19 mouse cellular contexts compared by ENCODE assay signal in genomic region chr6:122636666-122637065, GRCm38 (mm10). TPM values are rescaled to one million over a fixed set of nuclear protein-coding genes. Genes with fewer than 3 reads are reported as not detected.
DNase-seq lines count a peak whose midpoint lies in the region; TF ChIP-seq lines count a peak whose summit lies in the region.
"Had no signal": no experiment of that assay in that cellular context is flagged by ENCODE, and none has a peak within 500 bp of the region (broad histone marks: within the 10 kb centered on the region; RNA-seq: fewer than 3 reads in every experiment).

No protein-coding gene starts in this region.

- dilution Hi-C loops in CH12.LX (cut with MboI; ENCODE audit: extremely low pct_ligation_motif_present, extremely low pct_unique_long_range_greater_than_20kb, low sequenced_read_pairs): no loop called here

- H3K27me3 ChIP-seq in CH12.LX (replicated peaks): no peaks in the 10 kb centered on the region
- H3K27me3 ChIP-seq: forebrain, embryonic 13.5 days; heart, embryonic 15.5 days; neural tube, embryonic 13.5 days had no signal

- DNase-seq in kidney, adult 11 months: peak; percentile 44
- DNase-seq in kidney, postnatal 4 days: no peak
- DNase-seq in CH12.LX (ENCODE audit: extremely low read depth) (peak; percentile 33), adipocyte (ENCODE audit: low spot score) (peak; percentile 46)
- peak; percentile 47 to 76 for DNase-seq in kidney, postnatal 36 days
- no peak for DNase-seq in neural tube, embryonic 10.5 days (ENCODE audit: extremely low spot score, low spot score)
- DNase-seq in ovary, postnatal 10 days (ENCODE audit: low spot score): no peak
- DNase-seq: cerebellum, adult 11 months; cerebellum, postnatal 25 days; thymus, postnatal 36 days had no signal

- no peaks in the 10 kb centered on the region for H3K9me3 ChIP-seq in CH12.LX (replicated peaks; ENCODE audit: low read length)
- H3K9me3 ChIP-seq: forebrain, embryonic 13.5 days; heart, embryonic 15.5 days; hindbrain, embryonic 10.5 days; neural tube, embryonic 13.5 days had no signal

- H3K4me3 ChIP-seq in CH12.LX (replicated peaks in 1 of 3; ENCODE audit: low read depth in 2 of 3, low read length in 2 of 3, poor library complexity in 1 of 3): no peak overlapping the region
- H3K4me3 ChIP-seq: forebrain, embryonic 13.5 days; heart, embryonic 15.5 days; hindbrain, embryonic 10.5 days; neural tube, embryonic 13.5 days had no signal

- peak overlapping the region; percentile 25; the same call in 1 of the 2 replicates for H3K27ac ChIP-seq in CH12.LX (ENCODE audit: insufficient read depth, low read depth)
- H3K27ac ChIP-seq: forebrain, embryonic 13.5 days; heart, embryonic 15.5 days; hindbrain, embryonic 10.5 days; neural tube, embryonic 13.5 days had no signal

- H3K4me1 ChIP-seq in CH12.LX (ENCODE audit: control insufficient read depth in 1 of 2, insufficient read depth in 2 of 2): peaks cover 4 to 37% of the 10 kb centered on the region in 2 experiments; a peak in 3 of 4 replicates
- H3K4me1 ChIP-seq: forebrain, embryonic 13.5 days; heart, embryonic 15.5 days; hindbrain, embryonic 10.5 days; neural tube, embryonic 13.5 days had no signal

- peak overlapping the region; percentile 21; the same call in 1 of the 2 replicates for H3K4me2 ChIP-seq in CH12.LX (ENCODE audit: insufficient read depth, low read depth, poor library complexity, severe bottlenecking)
- H3K4me2 ChIP-seq: forebrain, embryonic 13.5 days; heart, embryonic 15.5 days; liver, embryonic 11.5 days; neural tube, embryonic 13.5 days had no signal

- no peaks in the 10 kb centered on the region for H3K36me3 ChIP-seq in CH12.LX (replicated peaks in 1 of 2; ENCODE audit: control insufficient read depth in 1 of 2, insufficient read depth in 1 of 2, low read length in 1 of 2)
- H3K36me3 ChIP-seq: heart, embryonic 15.5 days; hindbrain, embryonic 10.5 days; neural tube, embryonic 13.5 days had no signal

- H3K79me2 ChIP-seq in CH12.LX (replicated peaks; ENCODE audit: control insufficient read depth, extremely low read depth, insufficient read depth, poor library complexity, severe bottlenecking): no peaks in the 10 kb centered on the region

- in situ Hi-C loops in CH12.LX (cut with MboI; ENCODE audit: low pct_ligation_motif_present, low pct_unique_long_range_greater_than_20kb, low sequenced_read_pairs): no loop called here

- peak in 1 of 2 experiments; percentile 67; a peak in 2 of 4 replicates for TF ChIP-seq CTCF in CH12.LX (conservative IDR thresholded peaks at IDR 0.05 in 1 of 2, IDR thresholded peaks at IDR 0.05 in 1 of 2; ENCODE audit: low read depth in 2 of 2, low read length in 2 of 2)

- H3K9ac ChIP-seq in CH12.LX (ENCODE audit: insufficient read depth, low read depth): no peak overlapping the region
- H3K9ac ChIP-seq: forebrain, embryonic 13.5 days; heart, embryonic 15.5 days; neural tube, embryonic 13.5 days had no signal

- no peak for TF ChIP-seq EP300 in CH12.LX (IDR thresholded peaks at IDR 0.05; ENCODE audit: low read length)

- TF ChIP-seq RAD21 in CH12.LX (IDR thresholded peaks at IDR 0.05; ENCODE audit: low read depth, low read length): peak; percentile 51

- no peak for TF ChIP-seq POLR2A in CH12.LX (IDR thresholded peaks at IDR 0.05; ENCODE audit: low read depth, low read length)

TF ChIP-seq in CH12.LX, 34 proteins besides CTCF, POLR2A, EP300 and RAD21:
- TF ChIP-seq USF2 (conservative IDR thresholded peaks at IDR 0.05; ENCODE audit: low read depth, low read length): no peak
- peak; percentile 61 for TF ChIP-seq SMC3 (IDR thresholded peaks at IDR 0.05; ENCODE audit: low read depth, low read length)

RNA-seq across cellular contexts. Expression of gene Dppa3, which starts 10.5 kb away (rescaled TPM):
- total RNA-seq in CH12.LX (2012; rRNA removed): not detected in 2 replicates
- not detected in 2 replicates for total RNA-seq in CH12.LX (2014; rRNA removed)
- polyA plus RNA-seq in CH12.LX (2012; ENCODE audit: insufficient read length, low read depth): not detected in 2 replicates
- total RNA-seq: adrenal gland, adult 18-20 months; left cerebral cortex, postnatal 36 days; megakaryocyte-erythroid progenitor cell, adult 5-6 weeks had no signal
- polyA plus RNA-seq: forebrain, embryonic 13.5 days; gonadal fat pad, adult 2 months; heart, embryonic 15.5 days; hindbrain, embryonic 10.5 days; liver, embryonic 11.5 days; neural tube, embryonic 13.5 days had no signal

RNA-seq across cellular contexts. Expression of gene Gdf3, which starts 26.8 kb away (rescaled TPM):
- not detected in 2 replicates for total RNA-seq in CH12.LX (2012; rRNA removed)
- total RNA-seq in CH12.LX (2014; rRNA removed): not detected in 2 replicates
- not detected in 2 replicates for polyA plus RNA-seq in CH12.LX (2012; ENCODE audit: insufficient read length, low read depth)
- total RNA-seq: adrenal gland, adult 18-20 months; left cerebral cortex, postnatal 36 days had no signal
- polyA plus RNA-seq: forebrain, embryonic 13.5 days; hindbrain, embryonic 10.5 days; neural tube, embryonic 13.5 days had no signal

RNA-seq across cellular contexts. Expression of gene Apobec1, which starts 34.4 kb away (rescaled TPM):
- total RNA-seq in CH12.LX (2012; rRNA removed) (32.2 and 39.6 TPM in 2 replicates), CH12.LX (2014; rRNA removed) (42.6 and 46.2 TPM in 2 replicates)
- 34.4 and 41.9 TPM in 2 replicates for polyA plus RNA-seq in CH12.LX (2012; ENCODE audit: insufficient read length, low read depth)

Comparison
In these comparisons a context has a peak if more than half of its experiments do, and no peak if none do; other contexts are left out.
1. DNase-seq: peak in kidney, adult 11 months (single experiment), CH12.LX (single experiment), adipocyte (single experiment) and kidney, postnatal 36 days (2 of 2); none in kidney, postnatal 4 days (0 of 2), neural tube, embryonic 10.5 days (single experiment) and ovary, postnatal 10 days (single experiment).